In genomic region chr9:64343656-64344055, GRCm38 (mm10) we compare ENCODE assay signal across 1 mouse cellular context.
TF ChIP-seq lines count a peak whose summit lies in the region.

No protein-coding gene starts in this region.

TF ChIP-seq in CH12.LX, 34 proteins besides CTCF, POLR2A, EP300 and RAD21:
- TF ChIP-seq ZKSCAN1 (IDR thresholded peaks at IDR 0.05; ENCODE audit: borderline replicate concordance, low read depth, low read length) (no peak), RCOR1 (conservative IDR thresholded peaks at IDR 0.05; ENCODE audit: low read depth, low read length) (no peak), MAFK (IDR thresholded peaks at IDR 0.05; ENCODE audit: insufficient replicate concordance, low read length) (no peak), UBTF (IDR thresholded peaks at IDR 0.05; ENCODE audit: low read depth, low read length) (no peak), JUND (conservative IDR thresholded peaks at IDR 0.05; ENCODE audit: low read depth, low read length) (no peak), POLR2AphosphoS2 (IDR thresholded peaks at IDR 0.05; ENCODE audit: low read depth, low read length) (no peak), ZNF384 (IDR thresholded peaks at IDR 0.05; ENCODE audit: low read depth, low read length) (no peak), BHLHE40 (IDR thresholded peaks at IDR 0.05; ENCODE audit: low read depth, low read length) (no peak), IRF4 (IDR thresholded peaks at IDR 0.05; ENCODE audit: low read depth, low read length) (no peak), HCFC1 (IDR thresholded peaks at IDR 0.05; ENCODE audit: low read depth, low read length) (no peak), CHD1 (IDR thresholded peaks at IDR 0.05; ENCODE audit: low read depth, low read length) (no peak), MXI1 (IDR thresholded peaks at IDR 0.05; ENCODE audit: low read depth, low read length) (no peak), NELFE (IDR thresholded peaks at IDR 0.05; ENCODE audit: low read depth, low read length) (no peak), ZC3H11A (IDR thresholded peaks at IDR 0.05; ENCODE audit: low read depth, low read length) (no peak), MAZ (IDR thresholded peaks at IDR 0.05; ENCODE audit: low read depth, low read length) (no peak), MAX (IDR thresholded peaks at IDR 0.05; ENCODE audit: low read length) (peak; percentile 12; the same call in 1 of the 2 replicates), TBP (conservative IDR thresholded peaks at IDR 0.05; ENCODE audit: low read depth, low read length) (no peak), ELF1 (IDR thresholded peaks at IDR 0.05; ENCODE audit: low read depth, low read length) (no peak), USF1 (IDR thresholded peaks at IDR 0.05; ENCODE audit: low read depth, low read length) (peak; percentile 73), MYC (IDR thresholded peaks at IDR 0.05; ENCODE audit: low read depth, low read length) (no peak), USF2 (conservative IDR thresholded peaks at IDR 0.05; ENCODE audit: low read depth, low read length) (peak; percentile 75), E2F4 (IDR thresholded peaks at IDR 0.05; ENCODE audit: insufficient replicate concordance, low read depth, low read length) (no peak)
